Mouse (Mus musculus): ENCODE measurements around the gene Cbl.

DNA sequence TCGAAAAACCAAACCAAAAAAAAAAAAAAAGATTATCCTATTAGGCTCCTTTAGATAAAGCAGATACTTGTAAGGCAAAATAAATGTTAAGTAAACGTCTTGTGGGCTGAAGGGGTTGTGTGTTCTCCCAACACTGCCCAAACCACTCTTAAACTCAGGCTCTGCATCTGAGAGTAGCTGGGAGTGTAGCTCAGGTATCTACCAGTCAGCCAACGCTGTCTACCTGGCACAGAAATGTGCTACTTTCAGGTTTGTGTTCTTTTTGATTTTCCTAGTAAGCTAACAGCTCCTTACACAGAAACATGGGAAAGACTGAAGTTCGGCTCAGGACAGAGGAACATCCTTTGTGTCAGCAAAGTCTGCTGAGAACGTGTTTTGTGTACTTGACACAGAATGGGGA is 101.6 kb downstream of the Cbl start:
- TF ChIP-seq USF1 (IDR thresholded peaks at IDR 0.05; ENCODE audit: low read depth) (no peak), CTCF (IDR thresholded peaks at IDR 0.05; ENCODE audit: control insufficient read depth, insufficient read depth, insufficient read length) (no peak), MAX (IDR thresholded peaks at IDR 0.05) (no peak), MYOD1 (IDR thresholded peaks at IDR 0.05; ENCODE audit: control insufficient read depth, insufficient read length, low read depth) (no peak), FOSL1 (IDR thresholded peaks at IDR 0.05; ENCODE audit: insufficient read depth, low read length, poor library complexity, severe bottlenecking) (no peak)

All from C2C12 (cell line).